Mouse (Mus musculus): ENCODE measurements around the gene Gm21903. TPM values are rescaled to one million over a fixed set of nuclear protein-coding genes. Genes with fewer than 3 reads are reported as not detected.
"Not testable (repeated sequence)": the region's sequence is repeated elsewhere in the genome, so short reads cannot be mapped to it uniquely, and the experiment has no call there.

Gm21903 gene
- total RNA-seq (2014; rRNA removed) (not detected in 2 replicates), polyA plus RNA-seq (2015; fragmentation: Nextera tagmentation; extraction: Ambion mirVana) (not detected in 2 replicates)

- ATAC-seq (ENCODE audit: low FRiP score): no peak
These were observed at the start of gene Gm21903 for GRCm38 (mm10) chr17:39043241-39043640. Gene Gm21903 (minus strand): TSS chr17:39043341.

GRCm38 (mm10) chr17:39076937-39077336 lies 33.8 kb upstream of the Gm21903 start, which contains the start of gene Esp23:
Gene Esp23 (minus strand): TSS chr17:39077037.
- Histone ChIP-seq H3K9ac (replicated peaks; ENCODE audit: low read length, poor library complexity, severe bottlenecking) (no peak within 1 kb of the TSS), H3K9me3 (ENCODE audit: low read length) (peaks cover 16% of the 10 kb centered on the region), H3K36me3 (ENCODE audit: insufficient read depth, low read length) (no peaks in the 10 kb centered on the region), H3K4me3 (ENCODE audit: low read depth, low read length) (no peak within 1 kb of the TSS), H3K4me1 (ENCODE audit: insufficient read depth, low read length) (no peaks in the 10 kb centered on the region), H3K4me2 (ENCODE audit: low read depth, low read length, poor library complexity, severe bottlenecking) (no peak within 1 kb of the TSS), H3K27ac (ENCODE audit: low read depth, low read length) (no peak within 1 kb of the TSS), H3K27me3 (ENCODE audit: insufficient read depth, low read length) (no peaks in the 10 kb centered on the region)
- no peak for TF ChIP-seq CTCF (IDR thresholded peaks at IDR 0.05)
- 47% methylated on average over 1 of the region's 1 CpGs for WGBS
- no peak for DNase-seq (ENCODE audit: low spot score)
- no peak for ATAC-seq (ENCODE audit: low FRiP score)

More at GRCm38 (mm10) chr17:39043241-39043640, at the start of gene Gm21903:
- Histone ChIP-seq H3K36me3 (ENCODE audit: insufficient read depth, low read length) (no peaks in the 10 kb centered on the region), H3K4me1 (ENCODE audit: insufficient read depth, low read length) (no peaks in the 10 kb centered on the region), H3K27me3 (ENCODE audit: insufficient read depth, low read length) (no peaks in the 10 kb centered on the region), H3K4me3 (ENCODE audit: low read depth, low read length) (no peak within 1 kb of the TSS), H3K9me3 (ENCODE audit: low read length) (no peaks in the 10 kb centered on the region), H3K4me2 (ENCODE audit: low read depth, low read length, poor library complexity, severe bottlenecking) (no peak within 1 kb of the TSS), H3K9ac (replicated peaks; ENCODE audit: low read length, poor library complexity, severe bottlenecking) (no peak within 1 kb of the TSS), H3K27ac (ENCODE audit: low read depth, low read length) (no peak within 1 kb of the TSS)
- no peak for TF ChIP-seq CTCF (IDR thresholded peaks at IDR 0.05)
- DNase-seq (ENCODE audit: low spot score): no peak

GRCm38 (mm10) chr17:39063641-39064040 lies 20.5 kb upstream of the Gm21903 start:
- no peak overlapping the region for H3K4me2 ChIP-seq (ENCODE audit: low read depth, low read length, poor library complexity, severe bottlenecking)
- no peaks in the 10 kb centered on the region for H3K27me3 ChIP-seq (ENCODE audit: insufficient read depth, low read length)
- DNase-seq (ENCODE audit: low spot score) (no peak), ATAC-seq (ENCODE audit: low FRiP score) (no peak)
- TF ChIP-seq CTCF (IDR thresholded peaks at IDR 0.05): no peak
- no peak overlapping the region for H3K4me3 ChIP-seq (ENCODE audit: low read depth, low read length)
- no peak overlapping the region for H3K9ac ChIP-seq (replicated peaks; ENCODE audit: low read length, poor library complexity, severe bottlenecking)
- no peaks in the 10 kb centered on the region for H3K36me3 ChIP-seq (ENCODE audit: insufficient read depth, low read length)
- peaks cover 5% of the 10 kb centered on the region for H3K9me3 ChIP-seq (ENCODE audit: low read length)
- no peak overlapping the region for H3K27ac ChIP-seq (ENCODE audit: low read depth, low read length)
- no peaks in the 10 kb centered on the region for H3K4me1 ChIP-seq (ENCODE audit: insufficient read depth, low read length)

DNA sequence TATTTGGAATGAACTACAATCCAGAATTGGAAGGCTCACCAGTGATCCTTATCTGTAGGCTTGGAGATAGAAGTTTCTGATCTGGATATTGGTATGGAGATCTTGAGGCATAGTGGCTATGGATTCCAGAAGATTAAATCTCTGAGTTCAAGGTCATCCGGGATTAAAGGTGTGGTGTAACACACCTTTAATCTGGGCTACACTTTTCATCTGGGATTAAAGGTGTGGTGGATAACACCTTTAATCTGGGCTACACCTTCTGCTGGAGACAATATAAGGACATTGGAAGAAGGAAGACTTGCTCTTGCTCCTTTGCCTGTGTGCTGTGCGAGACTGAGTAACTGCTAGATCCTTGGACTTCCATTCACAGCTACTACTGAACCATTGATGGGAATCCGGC lies 6.7 kb downstream of the Gm21903 start, which contains the start of gene Esp24:
Esp24 (plus strand) TSS at position 301 of the 400 bp plus-strand sequence.
- ATAC-seq (ENCODE audit: low FRiP score); H3K4me1 ChIP-seq (ENCODE audit: insufficient read depth, low read length); H3K9ac ChIP-seq (replicated peaks; ENCODE audit: low read length, poor library complexity, severe bottlenecking); H3K36me3 ChIP-seq (ENCODE audit: insufficient read depth, low read length); H3K4me2 ChIP-seq (ENCODE audit: low read depth, low read length, poor library complexity, severe bottlenecking); H3K27me3 ChIP-seq (ENCODE audit: insufficient read depth, low read length); H3K27ac ChIP-seq (ENCODE audit: low read depth, low read length); H3K9me3 ChIP-seq (ENCODE audit: low read length); DNase-seq (ENCODE audit: low spot score); H3K4me3 ChIP-seq (ENCODE audit: low read depth, low read length): not testable (repeated sequence)
- WGBS: 87% methylated on average over 3 of the region's 3 CpGs

GRCm38 (mm10) chr17:39017184-39017583 lies 26.0 kb downstream of the Gm21903 start:
- DNase-seq (ENCODE audit: low spot score) (no peak), ATAC-seq (ENCODE audit: low FRiP score) (peak; percentile 52; the same call in 1 of the 2 replicates)
- H3K9ac ChIP-seq (replicated peaks; ENCODE audit: low read length, poor library complexity, severe bottlenecking): no peak overlapping the region
- H3K27ac ChIP-seq (ENCODE audit: low read depth, low read length): no peak overlapping the region
- no peaks in the 10 kb centered on the region for H3K36me3 ChIP-seq (ENCODE audit: insufficient read depth, low read length)
- WGBS: 37% methylated on average over 14 of the region's 14 CpGs
- no peak for TF ChIP-seq CTCF (IDR thresholded peaks at IDR 0.05)
- H3K4me1 ChIP-seq (ENCODE audit: insufficient read depth, low read length): no peaks in the 10 kb centered on the region
- peak overlapping the region; percentile 20; the same call in 1 of the 2 replicates for H3K4me2 ChIP-seq (ENCODE audit: low read depth, low read length, poor library complexity, severe bottlenecking)
- H3K4me3 ChIP-seq (ENCODE audit: low read depth, low read length): peak overlapping the region; percentile 12; the same call in 1 of the 2 replicates
- H3K9me3 ChIP-seq (ENCODE audit: low read length): 0 out of 2 replicates have a peak, but pooled peaks cover 3% of the 10 kb centered on the region
- no peaks in the 10 kb centered on the region for H3K27me3 ChIP-seq (ENCODE audit: insufficient read depth, low read length)

- H3K9ac ChIP-seq (replicated peaks; ENCODE audit: low read length, poor library complexity, severe bottlenecking): no peak overlapping the region
- peak overlapping the region; percentile 37 for H3K4me3 ChIP-seq (ENCODE audit: low read depth, low read length)
- H3K9me3 ChIP-seq (ENCODE audit: low read length): 0 out of 2 replicates have a peak, but pooled peaks cover 5% of the 10 kb centered on the region
- no peak overlapping the region for H3K27ac ChIP-seq (ENCODE audit: low read depth, low read length)
- no peak for TF ChIP-seq CTCF (IDR thresholded peaks at IDR 0.05)
- peak overlapping the region; percentile 54 for H3K4me2 ChIP-seq (ENCODE audit: low read depth, low read length, poor library complexity, severe bottlenecking)
- ATAC-seq (ENCODE audit: low FRiP score) (no peak), DNase-seq (ENCODE audit: low spot score) (no peak)
- no peaks in the 10 kb centered on the region for H3K36me3 ChIP-seq (ENCODE audit: insufficient read depth, low read length)
- 33% methylated on average over 30 of the region's 30 CpGs for WGBS
- H3K27me3 ChIP-seq (ENCODE audit: insufficient read depth, low read length): no peaks in the 10 kb centered on the region
- H3K4me1 ChIP-seq (ENCODE audit: insufficient read depth, low read length): no peaks in the 10 kb centered on the region
These were observed 32.2 kb downstream of the Gm21903 start for GRCm38 (mm10) chr17:39010675-39011638.
